Mouse (Mus musculus): ENCODE data around the gene Tmem209. TPM values are rescaled to one million over a fixed set of nuclear protein-coding genes. Genes with fewer than 3 reads are reported as not detected.

Tmem209 gene
- total and polyA plus RNA-seq, 2 experiments from 2014 or later = 25.0 to 35.3 TPM

DNA sequence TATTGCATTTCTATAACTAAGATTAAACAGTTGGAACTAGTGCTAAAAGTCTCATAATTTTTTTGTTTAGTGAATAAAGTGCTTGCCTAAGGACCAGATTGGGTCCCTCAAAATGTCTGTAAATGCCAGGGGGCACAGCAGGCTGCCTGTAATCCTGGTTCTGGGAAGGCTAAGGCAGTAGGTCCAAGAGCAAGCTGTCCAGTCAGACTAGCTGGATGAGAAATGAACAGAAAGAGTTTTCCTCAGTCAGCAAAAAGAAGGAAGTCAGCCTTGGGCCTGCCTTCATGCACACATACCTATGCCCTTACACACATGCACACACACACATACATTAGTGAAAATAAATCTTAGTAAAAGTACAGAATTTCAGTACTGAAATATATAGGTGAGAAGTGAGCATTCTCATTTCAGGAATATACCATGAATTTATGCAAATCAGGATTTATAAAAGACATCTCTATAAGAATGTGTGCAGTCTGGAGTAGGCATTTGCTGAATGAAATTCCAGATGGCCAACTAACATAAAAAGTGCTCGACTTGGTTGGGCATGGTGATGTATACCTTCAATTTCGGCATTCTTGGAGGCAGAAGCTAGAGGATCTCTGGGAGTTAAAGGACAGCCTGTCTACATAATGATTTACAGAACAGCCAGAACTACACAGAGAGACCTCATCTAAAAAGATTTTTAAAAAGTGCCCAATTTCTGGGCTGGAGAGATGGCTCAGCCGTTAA is 77.0 kb downstream of the Tmem209 start:
- Histone ChIP-seq H3K27ac (no peak overlapping the region), H3K4me3 (ENCODE audit: low read length) (no peak overlapping the region), H3K4me1 (ENCODE audit: insufficient read depth, low read length) (no peaks in the 10 kb centered on the region), H3K9me3 (ENCODE audit: low read length) (no peaks in the 10 kb centered on the region), H3K27me3 (ENCODE audit: insufficient read depth, low read length) (no peaks in the 10 kb centered on the region), H3K36me3 (ENCODE audit: insufficient read depth, low read length) (no peaks in the 10 kb centered on the region), H3K4me2 (ENCODE audit: low read depth, low read length) (no peak overlapping the region), H3K9ac (replicated peaks; ENCODE audit: low read length) (no peak overlapping the region)
- WGBS = 72% methylated on average over 3 of the region's 3 CpGs
- no peak for TF ChIP-seq CTCF (IDR thresholded peaks at IDR 0.05; ENCODE audit: low read depth)
- ATAC-seq (no peak), DNase-seq (ENCODE audit: low spot score) (no peak)

Other genes starting within 250 kb of the Tmem209 start
- 42.1 and 43.9 TPM in 2 replicates for gene Ube2h, start 205.2 kb downstream of the Tmem209 start, total RNA-seq (2014; rRNA removed)
- 40.3 and 41.6 TPM in 2 replicates for gene Ube2h, start 205.2 kb downstream of the Tmem209 start, polyA plus RNA-seq (2015; fragmentation: Nextera tagmentation; extraction: Ambion mirVana)
- 42.7 and 54.2 TPM in 2 replicates for gene Zc3hc1, start 118.8 kb downstream of the Tmem209 start, total RNA-seq (2014; rRNA removed)
- 56.5 and 59.6 TPM in 2 replicates for gene Zc3hc1, start 118.8 kb downstream of the Tmem209 start, polyA plus RNA-seq (2015; fragmentation: Nextera tagmentation; extraction: Ambion mirVana)
- gene Klhdc10, start 107.9 kb downstream of the Tmem209 start, total RNA-seq (2014; rRNA removed) = 97.1 and 103 TPM in 2 replicates
- gene Klhdc10, start 107.9 kb downstream of the Tmem209 start, polyA plus RNA-seq (2015; fragmentation: Nextera tagmentation; extraction: Ambion mirVana) = 20.6 and 23.2 TPM in 2 replicates
- gene Ssmem1, start 66 bp upstream of the Tmem209 start, total RNA-seq (2014; rRNA removed) = 0.26 TPM in 1 of 2 replicates, not detected in the other
- gene Ssmem1, start 66 bp upstream of the Tmem209 start, polyA plus RNA-seq (2015; fragmentation: Nextera tagmentation; extraction: Ambion mirVana) = 0.18 and 0.39 TPM in 2 replicates
- 6.2 and 8.1 TPM in 2 replicates for gene Cpa2, start 31.8 kb upstream of the Tmem209 start, total RNA-seq (2014; rRNA removed)
- 14.9 and 15.7 TPM in 2 replicates for gene Cpa2, start 31.8 kb upstream of the Tmem209 start, polyA plus RNA-seq (2015; fragmentation: Nextera tagmentation; extraction: Ambion mirVana)
- 0.11 and 0.16 TPM in 2 replicates for gene Cpa4, start 58.6 kb upstream of the Tmem209 start, total RNA-seq (2014; rRNA removed)
- 0.45 and 0.53 TPM in 2 replicates for gene Cpa4, start 58.6 kb upstream of the Tmem209 start, polyA plus RNA-seq (2015; fragmentation: Nextera tagmentation; extraction: Ambion mirVana)
- gene Cpa5, start 101.2 kb upstream of the Tmem209 start, total RNA-seq (2014; rRNA removed) = not detected in 2 replicates
- gene Cpa5, start 101.2 kb upstream of the Tmem209 start, polyA plus RNA-seq (2015; fragmentation: Nextera tagmentation; extraction: Ambion mirVana) = 0.14 TPM in 1 of 2 replicates, not detected in the other
- gene Cpa1, start 129.4 kb upstream of the Tmem209 start, total RNA-seq (2014; rRNA removed) = 0.68 and 0.84 TPM in 2 replicates
- 0.40 and 0.68 TPM in 2 replicates for gene Cpa1, start 129.4 kb upstream of the Tmem209 start, polyA plus RNA-seq (2015; fragmentation: Nextera tagmentation; extraction: Ambion mirVana)
- 6.1 and 9.8 TPM in 2 replicates for gene Cep41, start 184.0 kb upstream of the Tmem209 start, total RNA-seq (2014; rRNA removed)
- gene Cep41, start 184.0 kb upstream of the Tmem209 start, polyA plus RNA-seq (2015; fragmentation: Nextera tagmentation; extraction: Ambion mirVana) = 8.2 TPM in 2 replicates
- gene Mest, start 213.8 kb upstream of the Tmem209 start, total RNA-seq (2014; rRNA removed) = 237 and 326 TPM in 2 replicates
- 152 and 154 TPM in 2 replicates for gene Mest, start 213.8 kb upstream of the Tmem209 start, polyA plus RNA-seq (2015; fragmentation: Nextera tagmentation; extraction: Ambion mirVana)